Mouse (Mus musculus) forelimb bud, embryonic 11.5 days (tissue): Measurements from ENCODE around the gene Tie1.
"Not testable (repeated sequence)": the region's sequence is repeated elsewhere in the genome, so short reads cannot be mapped to it uniquely, and the experiment has no call there.

Source experiments
- DNase-seq: peaks from one replicate; pipeline ENCODE4 v3.0.0-alpha.2; 2012; ENCODE audit warnings: low read depth, low spot score

The Tie1 gene

GRCm38 (mm10) chr4:118489717-118490132 lies at the start of gene Tie1:
Gene Tie1, minus strand, starts transcription at chr4:118490061.
- no peak for DNase-seq

GRCm38 (mm10) chr4:118537801-118538200 lies 47.9 kb upstream of the Tie1 start:
- DNase-seq = no peak

GRCm38 (mm10) chr4:118535610-118536009 lies 45.7 kb upstream of the Tie1 start:
- no peak for DNase-seq

GRCm38 (mm10) chr4:118533605-118534004 lies 43.7 kb upstream of the Tie1 start:
- no peak for DNase-seq

GRCm38 (mm10) chr4:118533156-118533555 lies 43.3 kb upstream of the Tie1 start:
- no peak for DNase-seq

GRCm38 (mm10) chr4:118532663-118533062 lies 42.8 kb upstream of the Tie1 start:
- DNase-seq = no peak

- DNase-seq = no peak
Observed at GRCm38 (mm10) chr4:118527720-118528119, 37.9 kb upstream of the Tie1 start.

GRCm38 (mm10) chr4:118527335-118527681 lies 37.4 kb upstream of the Tie1 start:
- DNase-seq = no peak

- no peak for DNase-seq
Observed at GRCm38 (mm10) chr4:118526408-118527334, 36.8 kb upstream of the Tie1 start, which contains the start of gene 2610528J11Rik. Gene 2610528J11Rik, plus strand, starts transcription at chr4:118526999.

- DNase-seq = no peak
Observed at GRCm38 (mm10) chr4:118525779-118526178, 35.9 kb upstream of the Tie1 start.

GRCm38 (mm10) chr4:118523976-118524375 lies 34.1 kb upstream of the Tie1 start:
- no peak for DNase-seq

- DNase-seq = no peak
Observed at GRCm38 (mm10) chr4:118522248-118522647, 32.4 kb upstream of the Tie1 start.

- no peak for DNase-seq
Observed at GRCm38 (mm10) chr4:118518208-118518607, 28.3 kb upstream of the Tie1 start.

- DNase-seq = no peak
Observed at GRCm38 (mm10) chr4:118517497-118518146, 27.8 kb upstream of the Tie1 start.

GRCm38 (mm10) chr4:118516699-118517496 lies 27.0 kb upstream of the Tie1 start:
- peak; percentile 33 for DNase-seq

GRCm38 (mm10) chr4:118509050-118509449 lies 19.2 kb upstream of the Tie1 start:
- DNase-seq = no peak

- DNase-seq = not testable (repeated sequence)
Observed at GRCm38 (mm10) chr4:118507171-118507570, 17.3 kb upstream of the Tie1 start.

- DNase-seq = no peak
Observed at GRCm38 (mm10) chr4:118505551-118505950, 15.7 kb upstream of the Tie1 start.

GRCm38 (mm10) chr4:118500792-118501191 lies 10.9 kb upstream of the Tie1 start:
- no peak for DNase-seq

- no peak for DNase-seq
Observed at GRCm38 (mm10) chr4:118500171-118500724, 10.4 kb upstream of the Tie1 start.

GRCm38 (mm10) chr4:118490461-118490860 lies 600 bp upstream of the Tie1 start:
- DNase-seq = no peak
